Mouse (Mus musculus) spleen, embryonic (tissue): ENCODE measurements around the gene Unc45b.
"Not testable (repeated sequence)": the region's sequence is repeated elsewhere in the genome, so short reads cannot be mapped to it uniquely, and the experiment has no call there.

Experiments used
- CTCF ChIA-PET: fragments of 350-600 bp; sonication (Branson Sonifier 250); formaldehyde crosslinking; loops from one replicate; lab custom pipeline; 2022; lab: Charles Lee

Unc45b gene

GRCm38 (mm10) chr11:82890342-82890762 lies 20.0 kb upstream of the Unc45b start, which contains the start of gene Rad51d:
Rad51d (minus strand) TSS chr11:82890614.
- CTCF ChIA-PET: interaction anchor here (0.6 to 1.3 kb wide), 7 partner anchors 10 to 311 kb away, joined by 3 to 5 read pairs (median 3); no protein-coding TSS in a partner anchor

- CTCF ChIA-PET: no interaction called here
Measured at GRCm38 (mm10) chr11:82891936-82892335, 18.4 kb upstream of the Unc45b start, which contains the start of gene Fndc8. Fndc8 (plus strand) TSS chr11:82892124.

GRCm38 (mm10) chr11:82897478-82897877 lies 12.9 kb upstream of the Unc45b start:
- CTCF ChIA-PET: interaction anchor here (0.6 kb wide), 1 partner anchor 22 kb away, joined by 4 read pairs; no protein-coding TSS in a partner anchor

- CTCF ChIA-PET: no interaction called here
Measured at GRCm38 (mm10) chr11:82899720-82900119, 10.6 kb upstream of the Unc45b start.

GRCm38 (mm10) chr11:82901606-82902310 lies 8.6 kb upstream of the Unc45b start:
- CTCF ChIA-PET: interaction anchor here (0.8 kb wide), 1 partner anchor 11 kb away, joined by 6 read pairs; no protein-coding TSS in a partner anchor

- CTCF ChIA-PET: no interaction called here
Measured at GRCm38 (mm10) chr11:82904952-82905351, 5.4 kb upstream of the Unc45b start.

- CTCF ChIA-PET: interaction anchor here (0.6 kb wide), 1 partner anchor 397 kb away, joined by 3 read pairs; the partner anchor contains the start of gene Pex12
Measured at GRCm38 (mm10) chr11:82905816-82906215, 4.5 kb upstream of the Unc45b start.

GRCm38 (mm10) chr11:82907651-82908607 lies 2.4 kb upstream of the Unc45b start, which contains the start of gene Nle1:
Nle1 (minus strand) TSS chr11:82908411.
- CTCF ChIA-PET: interaction anchor here (0.5 to 1.0 kb wide), 4 partner anchors 15 to 274 kb away, joined by 3 to 6 read pairs (median 3); no protein-coding TSS in a partner anchor

GRCm38 (mm10) chr11:82908608-82908989 lies 1.8 kb upstream of the Unc45b start:
- CTCF ChIA-PET: interaction anchor here (0.5 to 0.7 kb wide), 4 partner anchors 33 to 273 kb away, joined by 3 to 8 read pairs (median 4); no protein-coding TSS in a partner anchor

- CTCF ChIA-PET: interaction anchor here (0.6 kb wide), 1 partner anchor 53 kb away, joined by 9 read pairs; no protein-coding TSS in a partner anchor
Measured at GRCm38 (mm10) chr11:82910679-82911389, 484 bp downstream of the Unc45b start.

- CTCF ChIA-PET: interaction anchor here (0.6 to 1.1 kb wide), 2 partner anchors 40 to 97 kb away, joined by 3 read pairs; no protein-coding TSS in a partner anchor
Measured at GRCm38 (mm10) chr11:82914711-82915352, 4.5 kb downstream of the Unc45b start.

GRCm38 (mm10) chr11:82920768-82921167 lies 10.4 kb downstream of the Unc45b start:
- CTCF ChIA-PET: no interaction called here

GRCm38 (mm10) chr11:82921691-82922090 lies 11.3 kb downstream of the Unc45b start:
- CTCF ChIA-PET: no interaction called here

GRCm38 (mm10) chr11:82923910-82924309 lies 13.6 kb downstream of the Unc45b start:
- CTCF ChIA-PET: not testable (repeated sequence)

- CTCF ChIA-PET: no interaction called here
Measured at GRCm38 (mm10) chr11:82928897-82929632, 18.7 kb downstream of the Unc45b start.

GRCm38 (mm10) chr11:82929633-82929950 lies 19.2 kb downstream of the Unc45b start:
- CTCF ChIA-PET: no interaction called here

- CTCF ChIA-PET: interaction anchor here (0.7 kb wide), 1 partner anchor 109 kb away, joined by 5 read pairs; no protein-coding TSS in a partner anchor
Measured at GRCm38 (mm10) chr11:82930391-82930955, 20.1 kb downstream of the Unc45b start.

GRCm38 (mm10) chr11:82931161-82931560 lies 20.8 kb downstream of the Unc45b start:
- CTCF ChIA-PET: interaction anchor here (0.7 kb wide), 1 partner anchor 109 kb away, joined by 5 read pairs; no protein-coding TSS in a partner anchor
